Mouse (Mus musculus) ES-E14 (cell line): ENCODE measurements at regions not wholly inside any gene's neighbourhood (a gene's known extent, or its start where the extent isn't known, plus 50 kb on each side); places are given as distances from the start of the nearest gene placed in this dataset.

Experiments
- CHD2 ChIP-seq: IDR thresholded peaks from 2 replicates; pipeline ENCODE4 v1.6.1; 2014; ENCODE audit warnings: mild to moderate bottlenecking, low read depth, low read length, inconsistent platforms
- HCFC1 ChIP-seq: IDR thresholded peaks from 2 replicates; pipeline ENCODE4 v1.6.1; 2012; ENCODE audit warnings: low read length, inconsistent platforms, borderline replicate concordance; ENCODE audit not compliant: insufficient read depth

DNA sequence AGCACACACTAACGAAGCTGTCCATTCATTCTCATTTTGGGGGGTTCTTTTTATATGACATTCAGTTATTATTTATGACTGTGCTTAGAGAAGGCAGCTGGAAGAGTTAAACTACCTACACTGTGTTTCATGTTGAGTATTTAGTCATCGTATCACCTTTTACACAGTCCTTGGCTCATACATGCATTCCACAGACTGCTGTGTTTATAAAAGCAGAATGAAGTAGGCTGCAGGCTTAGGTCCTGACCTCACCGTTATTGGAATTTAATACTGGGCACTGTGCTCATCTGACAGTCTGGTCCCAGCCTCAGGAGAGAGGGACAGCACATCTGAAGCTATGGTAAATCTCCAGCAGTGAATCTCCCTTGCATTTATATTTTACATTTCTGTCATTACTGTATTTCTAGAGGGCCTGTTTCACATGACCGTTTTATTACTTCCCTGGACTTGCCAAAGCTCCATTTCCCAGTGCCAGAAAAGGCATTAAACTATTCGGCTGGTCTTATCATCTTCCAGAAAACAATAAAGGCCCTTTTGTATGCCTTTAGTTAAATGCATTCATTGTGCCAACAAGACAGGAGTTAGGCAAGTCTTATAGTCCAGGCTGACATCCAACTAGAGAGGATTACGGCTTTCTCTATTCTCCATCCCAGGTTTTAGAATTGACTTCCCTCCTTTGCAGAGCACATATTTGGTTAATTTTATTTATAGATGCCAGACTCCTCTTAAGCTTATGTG is 258.9 kb downstream of the Bckdhb start:
- TF ChIP-seq CHD2 (no peak), HCFC1 (no peak)
